Mouse (Mus musculus) neural tube, embryonic 14.5 days (tissue): ENCODE results near the gene Kcne4. TPM values are rescaled to one million over a fixed set of nuclear protein-coding genes. Genes with fewer than 3 reads are reported as not detected.
"Not testable (repeated sequence)": the region's sequence is repeated elsewhere in the genome, so short reads cannot be mapped to it uniquely, and the experiment has no call there.

Experiments used
- ATAC-seq: fragments of 200-750 bp; cut with Nextera tagmentation; 2 replicates; pipeline ENCODE4 v1.8.0; 2017; ENCODE audit warnings: low read depth, mild to moderate bottlenecking, moderate TSS enrichment, moderate library complexity
- H3K27ac ChIP-seq: fragments of 300-500 bp; sonication (generic); 2 replicates; pipeline ENCODE4 v1.5.1; 2014; ENCODE audit warnings: low read depth, mild to moderate bottlenecking, control low read depth, low read length, moderate library complexity, mixed read lengths
- H3K27me3 ChIP-seq: fragments of 300-500 bp; sonication (generic); 2 replicates; pipeline ENCODE4 v1.6.1; 2014; ENCODE audit warnings: low read length; ENCODE audit not compliant: control insufficient read depth, insufficient read depth
- H3K36me3 ChIP-seq: fragments of 300-500 bp; sonication (generic); 2 replicates; pipeline ENCODE4 v1.6.1; 2014; ENCODE audit warnings: low read length, mixed read lengths; ENCODE audit not compliant: control insufficient read depth, insufficient read depth
- H3K4me1 ChIP-seq: fragments of 300-500 bp; sonication (generic); 2 replicates; pipeline ENCODE4 v1.6.1; 2014; ENCODE audit warnings: low read length; ENCODE audit not compliant: control insufficient read depth, insufficient read depth
- H3K4me2 ChIP-seq: fragments of 300-500 bp; sonication (generic); 2 replicates; pipeline ENCODE4 v1.6.1; 2014; ENCODE audit warnings: mild to moderate bottlenecking, low read depth, low read length, control low read depth
- H3K4me3 ChIP-seq: fragments of 300-500 bp; sonication (generic); 2 replicates; pipeline ENCODE4 v1.5.1; 2014; ENCODE audit warnings: low read depth, low read length, control low read depth, mixed read lengths
- H3K9ac ChIP-seq: fragments of 300-500 bp; sonication (generic); replicated peaks from 2 replicates; pipeline ENCODE4 v1.6.1; 2014; ENCODE audit warnings: low read depth, mild to moderate bottlenecking, control low read depth, low read length, mixed read lengths
- H3K9me3 ChIP-seq: fragments of 300-500 bp; sonication (generic); 2 replicates; pipeline ENCODE4 v1.6.1; 2016; ENCODE audit warnings: low read length; ENCODE audit not compliant: control insufficient read depth
- WGBS: fragments of 180-500 bp; shearing (Covaris S2); extraction: QIAGEN DNeasy Blood & Tissue Kit; methylation state at CpG from one replicate; pipeline ENCODE4 v1.1.7; 2014; 5-methylcytosine and 5-hydroxymethylcytosine counted together
- polyA plus RNA-seq: library from polyadenylated mRNA; unstranded; fragments of >200 nt; fragmentation: Nextera tagmentation; extraction: Ambion mirVana; gene quantifications from 2 replicates; pipeline ENCODE4 v1.2.1, GENCODE M21; 2014

The Kcne4 gene
- 1.1 and 2.8 TPM in 2 replicates for polyA plus RNA-seq

DNA sequence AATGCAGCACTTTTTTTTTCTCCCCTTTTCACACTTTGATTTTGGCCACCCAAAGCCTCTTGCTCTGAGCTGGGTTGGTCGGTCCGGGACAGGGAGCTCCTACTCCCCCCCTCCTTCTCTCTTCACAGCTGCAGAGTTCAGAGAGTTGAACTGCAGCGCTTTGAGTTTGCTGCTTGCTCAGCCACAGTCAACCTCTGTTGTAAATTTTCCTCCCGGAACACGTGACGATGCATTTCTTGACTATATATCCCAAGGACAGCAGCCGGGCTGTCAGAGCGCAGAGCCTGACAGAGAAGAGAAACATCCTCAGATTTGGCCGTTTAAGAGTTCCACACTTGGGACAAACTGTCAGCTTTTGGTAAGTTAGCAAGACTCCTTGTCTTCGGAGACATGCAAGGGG is at the start of gene Kcne4:
TSS of gene Kcne4 (plus strand) at position 120 of the 400 bp plus-strand sequence.
- Histone ChIP-seq H3K9me3 (no peaks in the 10 kb centered on the region), H3K4me2 (no peak within 1 kb of the TSS), H3K4me1 (no peaks in the 10 kb centered on the region), H3K4me3 (no peak within 1 kb of the TSS), H3K27me3 (no peaks in the 10 kb centered on the region), H3K9ac (no peak within 1 kb of the TSS), H3K36me3 (no peaks in the 10 kb centered on the region), H3K27ac (no peak within 1 kb of the TSS)
- 44% methylated on average over 10 of the region's 10 CpGs for WGBS
- no peak for ATAC-seq

DNA sequence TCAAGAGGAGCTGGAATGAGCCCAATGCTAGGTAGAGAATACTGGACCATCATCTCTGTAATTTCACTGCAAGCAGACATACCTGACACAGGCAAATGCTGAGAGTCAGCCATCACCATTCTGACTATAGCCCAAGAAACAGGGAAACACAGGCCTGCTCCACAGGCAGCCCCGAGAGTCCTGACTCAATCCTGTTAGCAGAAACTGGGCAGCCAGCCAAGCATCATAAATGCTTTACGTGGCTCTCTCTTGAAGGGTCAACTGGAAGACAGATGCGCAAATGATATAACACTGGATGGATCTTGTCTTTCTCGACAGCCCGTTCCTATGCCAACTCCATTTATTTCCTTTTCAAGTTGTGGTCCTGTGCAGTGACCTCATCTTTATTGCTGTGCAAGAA is 34.7 kb upstream of the Kcne4 start:
- Histone ChIP-seq H3K9ac (no peak overlapping the region), H3K4me3 (no peak overlapping the region), H3K36me3 (no peaks in the 10 kb centered on the region), H3K27ac (no peak overlapping the region), H3K4me1 (no peaks in the 10 kb centered on the region), H3K4me2 (no peak overlapping the region), H3K9me3 (no peaks in the 10 kb centered on the region), H3K27me3 (no peaks in the 10 kb centered on the region)
- 31% methylated on average over 5 of the region's 5 CpGs for WGBS
- peak; percentile 88; the same call in 1 of the 2 replicates for ATAC-seq

DNA sequence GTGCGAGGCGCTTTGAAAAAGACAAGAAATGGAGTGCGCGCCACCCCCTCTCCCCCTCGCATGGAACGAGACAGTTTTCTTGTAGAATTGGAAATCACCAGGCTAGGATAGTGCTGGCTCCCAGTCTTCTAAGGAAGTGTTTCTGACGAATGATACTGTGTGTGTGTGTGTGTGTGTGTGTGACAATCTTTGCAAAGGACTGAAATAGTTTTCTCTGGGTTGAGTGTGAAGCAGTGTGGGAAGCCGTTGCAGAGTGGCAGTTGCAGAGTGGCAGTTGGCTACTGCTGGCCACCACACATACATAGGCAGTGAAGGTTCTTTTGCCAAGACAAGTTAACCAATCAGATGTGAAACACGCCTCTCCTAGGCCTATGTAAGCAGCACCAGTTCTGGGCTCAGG is 31.6 kb upstream of the Kcne4 start:
- not testable (repeated sequence) for H3K27me3 ChIP-seq, H3K36me3 ChIP-seq, H3K4me1 ChIP-seq, H3K4me3 ChIP-seq, H3K27ac ChIP-seq, ATAC-seq, H3K9me3 ChIP-seq, H3K4me2 ChIP-seq, H3K9ac ChIP-seq
- 94% methylated on average over 9 of the region's 9 CpGs for WGBS

DNA sequence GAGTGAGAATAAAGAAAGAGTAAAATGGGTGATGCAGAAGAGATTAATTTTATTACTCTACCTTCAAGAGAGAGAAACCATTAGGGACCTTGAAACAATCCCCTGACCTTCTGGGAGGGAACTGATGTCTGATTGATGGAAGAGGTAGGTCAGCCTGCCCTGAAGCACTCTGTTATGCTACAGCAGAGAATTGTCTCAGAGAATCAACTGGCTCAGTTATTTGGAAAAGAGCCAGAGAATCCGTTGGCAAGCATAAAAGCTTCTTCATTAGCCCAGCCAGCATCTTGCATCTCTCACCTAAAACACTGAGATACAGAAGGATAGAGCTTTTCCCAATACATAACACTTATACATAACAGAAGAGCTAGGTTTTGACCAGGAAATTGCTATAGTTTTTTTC is 26.8 kb upstream of the Kcne4 start:
- H3K9ac ChIP-seq: no peak overlapping the region
- H3K27me3 ChIP-seq: no peaks in the 10 kb centered on the region
- H3K4me3 ChIP-seq: no peak overlapping the region
- no peaks in the 10 kb centered on the region for H3K4me1 ChIP-seq
- ATAC-seq: peak; percentile 73; the same call in 1 of the 2 replicates
- no peak overlapping the region for H3K4me2 ChIP-seq
- no peak overlapping the region for H3K27ac ChIP-seq
- 21% methylated on average over 1 of the region's 1 CpGs for WGBS
- H3K36me3 ChIP-seq: no peaks in the 10 kb centered on the region
- no peaks in the 10 kb centered on the region for H3K9me3 ChIP-seq

DNA sequence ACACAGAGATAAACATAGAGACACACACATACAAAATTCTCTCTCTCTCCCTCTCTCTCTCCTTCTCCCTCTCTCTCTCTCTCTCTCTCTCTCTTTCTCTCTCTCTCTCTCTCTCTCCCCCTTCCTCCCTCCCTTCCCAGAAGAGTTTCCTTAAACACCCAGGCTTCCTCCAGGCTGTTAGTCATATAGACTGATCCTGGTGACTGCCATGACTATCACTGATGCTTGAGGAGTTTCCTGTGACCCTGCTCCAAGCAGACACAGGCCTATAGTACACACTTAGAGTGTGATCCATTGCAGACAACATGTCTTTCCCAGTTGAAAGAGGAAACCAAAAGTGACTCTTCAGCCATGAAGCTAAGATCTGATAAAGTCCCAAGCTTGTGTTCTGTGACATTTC is 9.1 kb upstream of the Kcne4 start:
- H3K4me2 ChIP-seq: no peak overlapping the region

DNA sequence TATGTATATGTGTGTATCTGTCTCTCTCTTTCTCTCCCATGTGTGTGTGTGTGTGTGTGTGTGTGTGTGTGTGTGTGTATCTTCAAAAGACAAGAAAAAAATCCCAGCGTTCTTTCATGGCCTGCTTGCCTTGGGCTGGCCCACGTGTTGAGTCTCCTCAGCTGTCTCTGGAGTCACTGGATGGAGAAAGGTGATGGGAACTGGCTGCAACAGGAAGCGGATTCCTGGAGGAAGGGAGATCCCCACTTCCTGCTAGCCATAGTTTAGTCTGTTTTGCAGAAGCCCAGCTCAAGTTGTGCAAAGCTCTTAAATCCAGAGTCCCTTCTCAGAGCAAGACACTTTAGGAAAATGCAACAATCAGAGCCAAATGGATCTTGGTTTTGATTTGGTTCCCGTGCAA is 6.7 kb upstream of the Kcne4 start:
- Histone ChIP-seq H3K4me1 (no peaks in the 10 kb centered on the region), H3K9ac (no peak overlapping the region), H3K4me2 (no peak overlapping the region), H3K27me3 (no peaks in the 10 kb centered on the region), H3K9me3 (no peaks in the 10 kb centered on the region), H3K36me3 (no peaks in the 10 kb centered on the region), H3K27ac (no peak overlapping the region), H3K4me3 (no peak overlapping the region)
- no peak for ATAC-seq
- 69% methylated on average over 4 of the region's 4 CpGs for WGBS

More for the DNA sequence above, 9.1 kb upstream of the Kcne4 start:
- ATAC-seq: no peak
- no peak overlapping the region for H3K27ac ChIP-seq
- H3K27me3 ChIP-seq: no peaks in the 10 kb centered on the region
- no peak overlapping the region for H3K9ac ChIP-seq
- H3K4me1 ChIP-seq: no peaks in the 10 kb centered on the region
- H3K36me3 ChIP-seq: no peaks in the 10 kb centered on the region
- no peaks in the 10 kb centered on the region for H3K9me3 ChIP-seq
- no peak overlapping the region for H3K4me3 ChIP-seq

DNA sequence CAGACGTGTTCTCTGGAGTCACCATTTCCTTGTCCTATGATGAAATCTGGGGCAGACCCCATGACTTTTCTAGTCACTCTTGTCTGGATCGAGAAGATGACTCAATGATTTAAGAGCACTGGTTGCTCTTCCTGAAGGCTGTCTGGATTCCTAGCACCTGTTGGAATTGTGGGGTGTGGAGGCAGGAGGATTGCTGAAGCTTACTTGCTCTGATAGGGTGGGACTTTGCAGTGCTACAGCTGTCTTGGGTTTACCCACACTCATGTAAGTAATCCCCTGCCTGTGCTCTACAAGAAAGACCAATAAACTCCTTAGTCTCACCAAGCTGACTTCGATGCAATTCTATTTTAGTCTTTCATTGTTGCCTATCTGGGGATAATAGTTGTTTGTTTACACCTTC is 5.7 kb upstream of the Kcne4 start:
- Histone ChIP-seq H3K27ac (no peak overlapping the region), H3K36me3 (no peaks in the 10 kb centered on the region), H3K27me3 (no peaks in the 10 kb centered on the region), H3K4me2 (no peak overlapping the region), H3K9me3 (no peaks in the 10 kb centered on the region), H3K9ac (no peak overlapping the region), H3K4me3 (no peak overlapping the region), H3K4me1 (no peaks in the 10 kb centered on the region)
- 88% methylated on average over 3 of the region's 3 CpGs for WGBS
- no peak for ATAC-seq

DNA sequence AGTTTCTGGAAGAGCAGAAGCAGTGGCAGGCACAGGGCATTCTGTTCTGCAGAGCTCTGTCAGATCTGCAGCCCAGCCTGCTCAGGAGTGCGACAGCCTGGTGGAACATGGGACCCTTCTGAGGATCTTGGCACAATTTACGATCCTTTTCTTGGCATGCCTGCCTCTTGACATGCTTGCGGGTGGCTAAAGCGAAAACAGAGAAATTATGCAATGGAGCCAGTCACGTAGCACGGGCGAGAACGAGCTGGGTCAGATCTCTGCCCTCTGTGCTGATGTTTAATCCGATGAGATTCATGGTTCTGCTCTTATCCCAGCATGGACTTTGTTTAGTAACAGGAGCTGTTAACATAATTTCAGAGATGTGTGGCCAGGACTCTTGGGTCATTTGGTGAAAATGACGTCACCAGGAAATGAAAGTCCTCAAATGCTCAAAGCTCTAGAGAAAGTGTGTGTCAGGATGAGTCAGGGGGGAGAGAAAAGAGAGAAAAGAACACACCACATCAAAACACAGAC is 4.5 kb upstream of the Kcne4 start:
- 67% methylated on average over 10 of the region's 10 CpGs for WGBS
- no peak overlapping the region for H3K4me2 ChIP-seq
- no peak overlapping the region for H3K4me3 ChIP-seq
- no peak overlapping the region for H3K27ac ChIP-seq
- ATAC-seq: no peak
- H3K27me3 ChIP-seq: no peaks in the 10 kb centered on the region
- no peaks in the 10 kb centered on the region for H3K4me1 ChIP-seq
- H3K36me3 ChIP-seq: no peaks in the 10 kb centered on the region
- H3K9ac ChIP-seq: no peak overlapping the region
- H3K9me3 ChIP-seq: no peaks in the 10 kb centered on the region

DNA sequence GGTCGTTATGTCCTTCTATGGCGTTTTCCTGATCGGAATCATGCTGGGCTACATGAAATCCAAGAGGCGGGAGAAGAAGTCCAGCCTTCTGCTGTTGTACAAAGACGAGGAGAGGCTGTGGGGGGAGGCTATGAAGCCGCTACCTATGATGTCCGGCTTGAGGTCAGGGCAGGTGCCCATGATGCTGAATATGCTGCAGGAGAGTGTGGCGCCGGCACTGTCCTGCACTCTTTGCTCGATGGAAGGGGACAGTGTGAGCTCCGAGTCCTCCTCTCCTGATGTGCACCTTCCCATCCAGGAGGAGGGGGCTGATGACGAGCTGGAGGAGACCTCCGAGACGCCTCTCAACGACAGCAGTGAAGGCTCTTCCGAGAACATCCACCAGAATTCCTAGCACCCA is 1.2 kb downstream of the Kcne4 start:
- 88% methylated on average over 16 of the region's 16 CpGs for WGBS
- Histone ChIP-seq H3K27ac (no peak overlapping the region), H3K4me1 (no peaks in the 10 kb centered on the region), H3K27me3 (no peaks in the 10 kb centered on the region), H3K9ac (no peak overlapping the region), H3K4me3 (no peak overlapping the region), H3K36me3 (no peaks in the 10 kb centered on the region), H3K9me3 (no peaks in the 10 kb centered on the region), H3K4me2 (no peak overlapping the region)
- ATAC-seq: no peak
